In genomic region chrX:110335013-110335412, GRCm38 (mm10) we compare ENCODE assay signal across 31 mouse cellular contexts.
"Had no signal": no experiment of that assay in that cellular context is flagged by ENCODE, and none has a peak within 500 bp of the region (broad histone marks: within the 10 kb centered on the region; RNA-seq: fewer than 3 reads in every experiment).

No protein-coding gene starts in this region.

- H3K9ac ChIP-seq: heart, embryonic 12.5 days; heart, embryonic 13.5 days; heart, embryonic 15.5 days; hindbrain, embryonic 12.5 days; hindbrain, embryonic 13.5 days; hindbrain, embryonic 14.5 days; hindbrain, embryonic 15.5 days; intestine, embryonic 15.5 days; kidney, embryonic 15.5 days had no signal

- H3K4me1 ChIP-seq: heart, embryonic 10.5 days; heart, embryonic 12.5 days; heart, embryonic 13.5 days; heart, embryonic 15.5 days; hindbrain, embryonic 10.5 days; hindbrain, embryonic 12.5 days; hindbrain, embryonic 13.5 days; hindbrain, embryonic 15.5 days; intestine, embryonic 15.5 days; kidney, embryonic 15.5 days had no signal

- H3K27me3 ChIP-seq: heart, embryonic 12.5 days; heart, embryonic 13.5 days; heart, embryonic 15.5 days; hindbrain, embryonic 12.5 days; hindbrain, embryonic 13.5 days; hindbrain, embryonic 15.5 days; intestine, embryonic 15.5 days; kidney, embryonic 15.5 days had no signal

- H3K4me3 ChIP-seq: heart, embryonic 10.5 days; heart, embryonic 12.5 days; heart, embryonic 13.5 days; heart, embryonic 15.5 days; hindbrain, embryonic 10.5 days; hindbrain, embryonic 12.5 days; hindbrain, embryonic 13.5 days; hindbrain, embryonic 15.5 days; intestine, embryonic 15.5 days; kidney, embryonic 15.5 days; layer of hippocampus, adult 2 months; left cerebral cortex, adult 2 months had no signal

- H3K9me3 ChIP-seq: heart, embryonic 10.5 days; heart, embryonic 12.5 days; heart, embryonic 13.5 days; heart, embryonic 15.5 days; hindbrain, embryonic 10.5 days; hindbrain, embryonic 12.5 days; hindbrain, embryonic 13.5 days; hindbrain, embryonic 15.5 days; intestine, embryonic 15.5 days; kidney, embryonic 15.5 days had no signal

- DNase-seq: heart, postnatal 10 days; heart, postnatal 14 days; heart, postnatal 36 days; heart, postnatal 4 days; kidney, adult 11 months; kidney, adult 18-20 months; kidney, adult 2 months; kidney, adult 8-10 months; kidney, adult 9 months; kidney, postnatal 10 days; kidney, postnatal 14 days; kidney, postnatal 25 days; kidney, postnatal 36 days; kidney, postnatal 4 days; layer of hippocampus, adult 9-11 months; layer of hippocampus, postnatal 36 days had no signal

- H3K36me3 ChIP-seq: heart, embryonic 10.5 days; heart, embryonic 12.5 days; heart, embryonic 13.5 days; heart, embryonic 15.5 days; hindbrain, embryonic 10.5 days; hindbrain, embryonic 12.5 days; hindbrain, embryonic 13.5 days; hindbrain, embryonic 15.5 days; intestine, embryonic 15.5 days; kidney, embryonic 15.5 days had no signal

- H3K27ac ChIP-seq: heart, embryonic 10.5 days; heart, embryonic 13.5 days; heart, embryonic 15.5 days; hindbrain, embryonic 10.5 days; hindbrain, embryonic 12.5 days; hindbrain, embryonic 13.5 days; hindbrain, embryonic 14.5 days; hindbrain, embryonic 15.5 days; hindbrain, postnatal 0 days; intestine, embryonic 15.5 days; kidney, embryonic 15.5 days; kidney, postnatal 0 days; layer of hippocampus, adult 2 months; left cerebral cortex, adult 2 months had no signal
